11 mouse cellular contexts compared by ENCODE assay signal in the genomic region with DNA sequence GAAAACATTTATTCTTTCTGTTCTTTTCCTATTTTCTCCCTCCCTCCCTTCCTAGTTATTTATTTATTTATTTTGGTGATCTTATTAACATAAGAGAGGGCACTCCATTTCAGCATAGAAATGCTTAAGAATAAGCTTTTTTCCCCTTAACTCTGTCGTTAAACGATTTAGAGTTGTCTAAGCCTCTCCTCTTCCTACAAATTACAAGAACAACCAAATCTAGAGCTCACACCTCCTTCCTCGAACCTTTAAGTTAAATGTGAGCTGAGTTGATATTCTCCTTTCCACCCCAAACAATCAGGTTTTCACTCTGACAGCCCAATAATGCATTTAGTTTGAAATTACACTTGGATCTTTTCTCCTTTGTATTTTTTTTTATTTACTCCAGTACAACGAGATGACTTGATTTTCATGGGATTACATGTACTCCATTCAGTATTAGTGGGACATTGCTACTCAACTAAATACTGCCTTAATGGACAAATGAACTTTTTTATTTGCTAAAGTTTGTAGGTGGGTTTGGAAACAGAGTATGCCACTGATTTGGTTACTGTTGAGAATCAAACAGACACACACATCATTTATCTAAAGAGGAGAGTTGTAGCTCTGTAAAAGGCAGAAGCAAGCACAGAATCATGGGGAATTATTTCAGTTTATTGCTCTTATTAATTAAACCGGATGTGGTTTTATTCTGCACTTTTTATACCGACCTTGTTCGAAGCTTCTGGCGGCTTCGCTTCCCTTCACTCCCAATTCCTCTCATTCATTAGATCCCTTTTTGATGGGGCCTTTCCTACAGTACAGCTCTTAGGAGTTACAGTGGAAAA.
DNase-seq lines count a peak whose midpoint lies in the region; ATAC-seq and TF ChIP-seq lines count a peak whose summit lies in the region.
"Had no signal": no experiment of that assay in that cellular context is flagged by ENCODE, and none has a peak within 500 bp of the region (broad histone marks: within the 10 kb centered on the region; RNA-seq: fewer than 3 reads in every experiment).

No protein-coding gene starts in this region.

- no peak for DNase-seq in heart, postnatal 0 days (ENCODE audit: low spot score)
- DNase-seq in heart, postnatal 25 days (ENCODE audit: low spot score): no peak
- DNase-seq in neural tube, embryonic 11.5 days (ENCODE audit: low spot score): no peak
- DNase-seq in neural tube, embryonic 10.5 days (ENCODE audit: extremely low spot score, low spot score): no peak
- no peak for DNase-seq in stomach, postnatal 0 days (ENCODE audit: low spot score)
- no peak for DNase-seq in spleen, postnatal 10 days (ENCODE audit: low spot score in 2 of 2)
- no peak for DNase-seq in gastrocnemius, postnatal 14 days
- DNase-seq: cerebellum, adult 11 months had no signal

- TF ChIP-seq CTCF in heart, postnatal 0 days (IDR thresholded peaks at IDR 0.05; ENCODE audit: low read depth): no peak
- TF ChIP-seq CTCF in stomach, postnatal 0 days (IDR thresholded peaks at IDR 0.05; ENCODE audit: low read depth): no peak

- no peaks in the 10 kb centered on the region for H3K9me3 ChIP-seq in heart, postnatal 0 days (replicated peaks; ENCODE audit: control insufficient read depth, low read length)
- H3K9me3 ChIP-seq in neural tube, embryonic 11.5 days (ENCODE audit: control insufficient read depth, low read length): no peaks in the 10 kb centered on the region
- no peaks in the 10 kb centered on the region for H3K9me3 ChIP-seq in intestine, embryonic 15.5 days
- H3K9me3 ChIP-seq in stomach, postnatal 0 days (ENCODE audit: control insufficient read depth, low read length): no peaks in the 10 kb centered on the region
- H3K9me3 ChIP-seq: forebrain, embryonic 12.5 days had no signal

- H3K9ac ChIP-seq in heart, postnatal 0 days (replicated peaks; ENCODE audit: low read depth, low read length): no peak overlapping the region
- peak overlapping the region; percentile 49 for H3K9ac ChIP-seq in neural tube, embryonic 11.5 days (ENCODE audit: low read length)
- H3K9ac ChIP-seq in intestine, embryonic 15.5 days: peak overlapping the region; percentile 56; the same call in 1 of the 2 replicates
- H3K9ac ChIP-seq in stomach, postnatal 0 days (ENCODE audit: low read length): peak overlapping the region; percentile 82
- H3K9ac ChIP-seq: forebrain, embryonic 12.5 days had no signal

- H3K4me3 ChIP-seq in heart, postnatal 0 days (ENCODE audit: low read depth, low read length): no peak overlapping the region
- peak overlapping the region; percentile 13; the same call in 1 of the 2 replicates for H3K4me3 ChIP-seq in neural tube, embryonic 11.5 days (ENCODE audit: low read depth, low read length)
- H3K4me3 ChIP-seq in intestine, embryonic 15.5 days (replicated peaks): no peak overlapping the region
- peak overlapping the region; percentile 51 for H3K4me3 ChIP-seq in stomach, postnatal 0 days (ENCODE audit: low read depth, low read length)
- H3K4me3 ChIP-seq: forebrain, embryonic 12.5 days; myocyte had no signal

- peaks cover 8% of the 10 kb centered on the region; the same call in 1 of the 2 replicates for H3K4me1 ChIP-seq in heart, postnatal 0 days (ENCODE audit: control insufficient read depth, insufficient read depth)
- H3K4me1 ChIP-seq in neural tube, embryonic 11.5 days (ENCODE audit: control insufficient read depth, insufficient read depth, low read length): peaks cover 38% of the 10 kb centered on the region
- H3K4me1 ChIP-seq in intestine, embryonic 15.5 days (replicated peaks): peaks cover 11% of the 10 kb centered on the region; the same call in 1 of the 2 replicates
- H3K4me1 ChIP-seq in stomach, postnatal 0 days (replicated peaks; ENCODE audit: control insufficient read depth, insufficient read depth): no peaks in the 10 kb centered on the region; the same call in 1 of the 2 replicates

- H3K27me3 ChIP-seq in heart, postnatal 0 days (ENCODE audit: control insufficient read depth, insufficient read depth, low read length): peaks cover 54% of the 10 kb centered on the region
- no peaks in the 10 kb centered on the region for H3K27me3 ChIP-seq in neural tube, embryonic 11.5 days (ENCODE audit: control insufficient read depth, insufficient read depth, low read length)
- H3K27me3 ChIP-seq in intestine, embryonic 15.5 days (replicated peaks): 0 out of 2 replicates have a peak, but pooled peaks cover 4% of the 10 kb centered on the region
- H3K27me3 ChIP-seq in stomach, postnatal 0 days (ENCODE audit: control insufficient read depth, insufficient read depth, low read length): no peaks in the 10 kb centered on the region

- no peak overlapping the region for H3K27ac ChIP-seq in heart, postnatal 0 days (ENCODE audit: low read depth)
- peak overlapping the region; percentile 97 for H3K27ac ChIP-seq in neural tube, embryonic 11.5 days (ENCODE audit: low read depth, low read length)
- H3K27ac ChIP-seq in intestine, embryonic 15.5 days: peak overlapping the region; percentile 82
- peak overlapping the region; percentile 95 for H3K27ac ChIP-seq in stomach, postnatal 0 days (replicated peaks)
- H3K27ac ChIP-seq: forebrain, embryonic 12.5 days had no signal

- intact Hi-C loops in heart, postnatal 25 days (cut with DNase I): loop anchor here (2.0 to 10.0 kb wide), 4 partner anchors 151 to 861 kb away; no protein-coding TSS in a partner anchor
- intact Hi-C loops in gastrocnemius, postnatal 14 days (cut with DNase I; ENCODE audit: low total_unique reads): no loop called here

- no peaks in the 10 kb centered on the region for H3K36me3 ChIP-seq in heart, postnatal 0 days (replicated peaks; ENCODE audit: control insufficient read depth, insufficient read depth, low read length)
- H3K36me3 ChIP-seq in neural tube, embryonic 11.5 days (ENCODE audit: control insufficient read depth, insufficient read depth, low read length): no peaks in the 10 kb centered on the region
- H3K36me3 ChIP-seq in intestine, embryonic 15.5 days: no peaks in the 10 kb centered on the region
- no peaks in the 10 kb centered on the region for H3K36me3 ChIP-seq in stomach, postnatal 0 days (ENCODE audit: control insufficient read depth, insufficient read depth, low read length)
- H3K36me3 ChIP-seq: forebrain, embryonic 12.5 days had no signal

- ATAC-seq in heart, postnatal 0 days (ENCODE audit: insufficient read depth, low read depth): no peak
- no peak for ATAC-seq in neural tube, embryonic 11.5 days (ENCODE audit: insufficient read depth, low FRiP score, low TSS enrichment)
- no peak for ATAC-seq in intestine, embryonic 15.5 days
- no peak for ATAC-seq in stomach, postnatal 0 days (ENCODE audit: low FRiP score, low TSS enrichment)

- 52% methylated on average over 9 of the region's 9 CpGs for WGBS in heart, postnatal 0 days
- 3% methylated on average over 9 of the region's 9 CpGs for WGBS in neural tube, embryonic 11.5 days
- 22% methylated on average over 9 of the region's 9 CpGs for WGBS in intestine, embryonic 15.5 days
- 24% methylated on average over 9 of the region's 9 CpGs for WGBS in stomach, postnatal 0 days

- TF ChIP-seq EP300 in heart, postnatal 0 days (IDR thresholded peaks at IDR 0.05; ENCODE audit: low read depth): no peak
- TF ChIP-seq EP300 in stomach, postnatal 0 days (optimal IDR thresholded peaks at IDR 0.05): no peak

- H3K4me2 ChIP-seq in heart, postnatal 0 days (ENCODE audit: low read depth, low read length): 0 out of 2 replicates have a peak overlapping the region, but pooled peaks have one; percentile 89
- H3K4me2 ChIP-seq in neural tube, embryonic 11.5 days (ENCODE audit: low read depth): peak overlapping the region; percentile 67
- H3K4me2 ChIP-seq in intestine, embryonic 15.5 days (replicated peaks): peak overlapping the region; percentile 83
- peak overlapping the region; percentile 91 for H3K4me2 ChIP-seq in stomach, postnatal 0 days (replicated peaks; ENCODE audit: low read depth)

Comparison
In these comparisons a context has a peak if more than half of its experiments do, and no peak if none do; other contexts are left out.
1. H3K4me3 ChIP-seq: peak in neural tube, embryonic 11.5 days (single experiment) and stomach, postnatal 0 days (single experiment); none in heart, postnatal 0 days (single experiment) and intestine, embryonic 15.5 days (single experiment).
2. Peak in every context shown above with its lines, with median percentiles within 50 percentile points of each other: H3K4me2 ChIP-seq.